Mouse (Mus musculus) midbrain, embryonic 15.5 days (tissue): ENCODE results near the gene Sprr2a2. TPM values are rescaled to one million over a fixed set of nuclear protein-coding genes. Genes with fewer than 3 reads are reported as not detected.
"Not testable (repeated sequence)": the region's sequence is repeated elsewhere in the genome, so short reads cannot be mapped to it uniquely, and the experiment has no call there.

Source experiments
- ATAC-seq: fragments of 200-750 bp; cut with Nextera tagmentation; replicated peaks from 2 replicates; pipeline ENCODE4 v1.8.0; 2017; ENCODE audit warnings: moderate TSS enrichment
- H3K27ac ChIP-seq: fragments of 300-500 bp; sonication (generic); 2 replicates; pipeline ENCODE4 v1.5.1; 2015; ENCODE audit warnings: mild to moderate bottlenecking, inconsistent platforms
- H3K27me3 ChIP-seq: fragments of 300-500 bp; sonication (generic); replicated peaks from 2 replicates; pipeline ENCODE4 v1.6.1; 2015; ENCODE audit warnings: inconsistent platforms
- H3K36me3 ChIP-seq: fragments of 300-500 bp; sonication (generic); replicated peaks from 2 replicates; pipeline ENCODE4 v1.6.1; 2015; ENCODE audit warnings: inconsistent platforms
- H3K4me1 ChIP-seq: fragments of 300-500 bp; sonication (generic); 2 replicates; pipeline ENCODE4 v1.6.1; 2015; ENCODE audit warnings: inconsistent platforms
- H3K4me2 ChIP-seq: fragments of 300-500 bp; sonication (generic); 2 replicates; pipeline ENCODE4 v1.6.1; 2015; ENCODE audit warnings: inconsistent platforms, mild to moderate bottlenecking, moderate library complexity
- H3K4me3 ChIP-seq: fragments of 300-500 bp; sonication (generic); 2 replicates; pipeline ENCODE4 v1.5.1; 2015; ENCODE audit warnings: mild to moderate bottlenecking, inconsistent platforms
- H3K9ac ChIP-seq: fragments of 300-500 bp; sonication (generic); 2 replicates; pipeline ENCODE4 v1.6.1; 2015; ENCODE audit warnings: mild to moderate bottlenecking, inconsistent platforms
- H3K9me3 ChIP-seq: fragments of 300-500 bp; sonication (generic); 2 replicates; pipeline ENCODE4 v1.6.1; 2016; ENCODE audit warnings: inconsistent platforms
- WGBS: fragments of 180-500 bp; shearing (Covaris S2); methylation state at CpG from one replicate; pipeline ENCODE4 v1.1.7; 2015; ENCODE audit warnings: mixed read lengths; 5-methylcytosine and 5-hydroxymethylcytosine counted together
- polyA plus RNA-seq: library from polyadenylated mRNA; unstranded; fragments of >200 nt; fragmentation: Nextera tagmentation; extraction: Ambion mirVana; gene quantifications from 2 replicates; pipeline ENCODE4 v1.2.1, GENCODE M21; 2015

Sprr2a2 gene
- polyA plus RNA-seq, 1 experiment from 2014 or later, result not detected

DNA sequence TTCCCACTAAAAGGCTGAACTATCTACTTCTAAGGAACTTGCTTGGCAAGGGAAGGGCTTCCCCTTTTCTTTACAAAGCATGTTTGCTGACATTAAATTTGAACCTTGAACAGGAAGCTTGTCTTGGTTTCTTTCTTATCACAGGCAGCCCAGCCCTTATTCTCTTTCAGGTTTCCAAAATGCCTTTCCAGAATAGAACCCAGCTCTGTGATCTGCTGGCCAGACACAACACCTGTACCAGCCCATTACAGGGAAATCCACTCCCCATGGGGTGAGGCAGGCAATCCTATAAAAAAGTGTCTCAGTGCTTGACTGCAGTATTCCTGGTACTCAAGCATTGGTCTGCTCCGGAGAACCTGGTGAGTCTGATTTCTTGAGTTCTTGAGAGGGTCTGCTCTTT, 69.4 kb downstream of the Sprr2a2 start, which contains the start of gene Sprr2a3:
TSS of gene Sprr2a3 (plus strand) at position 317 of the 400 bp plus-strand sequence.
- not testable (repeated sequence) for H3K4me3 ChIP-seq, H3K4me1 ChIP-seq, H3K36me3 ChIP-seq, H3K27ac ChIP-seq, ATAC-seq, H3K9me3 ChIP-seq, H3K27me3 ChIP-seq, H3K9ac ChIP-seq, H3K4me2 ChIP-seq
- WGBS, result 95% methylated on average over 1 of the region's 1 CpGs

DNA sequence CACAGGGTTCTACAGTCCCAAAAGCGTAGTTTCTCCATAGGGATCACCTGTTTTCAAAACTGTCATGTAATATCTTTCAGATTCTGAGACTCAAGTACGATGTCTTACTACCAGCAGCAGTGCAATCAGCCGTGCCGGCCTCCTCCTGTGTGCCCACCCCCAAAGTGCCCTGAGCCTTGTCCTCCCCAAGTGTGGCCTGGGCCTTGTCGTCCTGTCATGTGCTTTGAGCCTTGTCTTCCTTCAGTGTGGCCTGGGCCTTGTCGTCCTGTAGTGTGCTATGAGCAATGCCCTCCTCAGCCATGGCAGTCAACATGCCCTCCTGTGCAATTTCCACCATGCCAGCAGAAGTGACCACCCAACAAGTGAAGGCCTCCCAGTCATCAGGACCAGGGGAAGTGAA, 72.8 kb downstream of the Sprr2a2 start:
- H3K4me3 ChIP-seq, H3K4me1 ChIP-seq, H3K4me2 ChIP-seq, H3K27ac ChIP-seq, H3K9me3 ChIP-seq, H3K36me3 ChIP-seq, ATAC-seq, H3K27me3 ChIP-seq, H3K9ac ChIP-seq: not testable (repeated sequence)
- 74% methylated on average over 6 of the region's 6 CpGs for WGBS

Other genes with a start within 250 kb of the Sprr2a2 start
- gene Pglyrp3, start 201.3 kb upstream of the Sprr2a2 start, polyA plus RNA-seq, result not detected in 2 replicates
- gene Lor, start 132.8 kb upstream of the Sprr2a2 start, polyA plus RNA-seq, result 8.8 TPM in 2 replicates
- gene Prr9, start 92.0 kb upstream of the Sprr2a2 start, polyA plus RNA-seq, result not detected in 2 replicates
- gene Lelp1, start 73.2 kb upstream of the Sprr2a2 start, polyA plus RNA-seq, result not detected in 2 replicates
- not detected in 2 replicates for gene Sprr2a1, start 121 bp upstream of the Sprr2a2 start, polyA plus RNA-seq
- gene Sprr2a3, start 69.5 kb downstream of the Sprr2a2 start, polyA plus RNA-seq, result not detected in 2 replicates
- gene Sprr2b, start 100.7 kb downstream of the Sprr2a2 start, polyA plus RNA-seq, result 0.22 TPM in 1 of 2 replicates, not detected in the other
- not detected in 2 replicates for gene Sprr2d, start 123.2 kb downstream of the Sprr2a2 start, polyA plus RNA-seq
- gene Sprr2e, start 136.2 kb downstream of the Sprr2a2 start, polyA plus RNA-seq, result not detected in 2 replicates
- not detected in 2 replicates for gene Sprr2f, start 149.3 kb downstream of the Sprr2a2 start, polyA plus RNA-seq
- gene Sprr2h, start 169.8 kb downstream of the Sprr2a2 start, polyA plus RNA-seq, result not detected in 2 replicates
- not detected in 2 replicates for gene Sprr2i, start 192.1 kb downstream of the Sprr2a2 start, polyA plus RNA-seq
- not detected in 2 replicates for gene Sprr2j-ps, start 202.2 kb downstream of the Sprr2a2 start, polyA plus RNA-seq
- 7.4 and 9.7 TPM in 2 replicates for gene Gm9774, start 213.5 kb downstream of the Sprr2a2 start, polyA plus RNA-seq
- gene Sprr2k, start 216.7 kb downstream of the Sprr2a2 start, polyA plus RNA-seq, result not detected in 2 replicates
- not detected in 2 replicates for gene Sprr1b, start 222.9 kb downstream of the Sprr2a2 start, polyA plus RNA-seq
- not detected in 2 replicates for gene Sprr3, start 242.8 kb downstream of the Sprr2a2 start, polyA plus RNA-seq